Mouse (Mus musculus): ENCODE data around the gene Smim1. TPM values are rescaled to one million over a fixed set of nuclear protein-coding genes. Genes with fewer than 3 reads are reported as not detected.
A peak's percentile ranks its signal among the peaks of the same experiment; 100 is the strongest.

Smim1 gene
- total and polyA plus RNA-seq, 3 experiments: 118 to 219 (median 188) TPM

- peak; percentile 79; the same call in 1 of the 2 replicates for TF ChIP-seq MAZ (IDR thresholded peaks at IDR 0.05; ENCODE audit: low read depth, low read length)
Observed at GRCm38 (mm10) chr4:153974431-153975291, 51.4 kb downstream of the Smim1 start, which contains the start of the genes Dffb and Cep104 (continued).

Other genes starting within 250 kb of the Smim1 start
- gene A430005L14Rik, start 69.0 kb downstream of the Smim1 start, total RNA-seq (2012; rRNA removed): 42.2 and 48.0 TPM in 2 replicates
- gene A430005L14Rik, start 69.0 kb downstream of the Smim1 start, polyA plus RNA-seq (2012; ENCODE audit: insufficient read depth in 1 of 2, insufficient read length in 2 of 2, low read depth in 1 of 2, low replicate concordance in 2 of 2, missing spikeins in 1 of 2): 10 to 100 TPM in 1 of 2 experiments, not detected in 1; 72.8 TPM
- 18.4 and 25.1 TPM in 2 replicates for gene Dffb, start 51.1 kb downstream of the Smim1 start, total RNA-seq (2012; rRNA removed)
- 10 to 100 TPM in 1 of 2 experiments, not detected in 1; 25.2 TPM for gene Dffb, start 51.1 kb downstream of the Smim1 start, polyA plus RNA-seq (2012; ENCODE audit: insufficient read depth in 1 of 2, insufficient read length in 2 of 2, low read depth in 1 of 2, low replicate concordance in 2 of 2, missing spikeins in 1 of 2)
- gene Cep104, start 51.0 kb downstream of the Smim1 start, total RNA-seq (2012; rRNA removed): 8.3 and 8.5 TPM in 2 replicates
- gene Cep104, start 51.0 kb downstream of the Smim1 start, polyA plus RNA-seq (2012; ENCODE audit: insufficient read depth in 1 of 2, insufficient read length in 2 of 2, low read depth in 1 of 2, low replicate concordance in 2 of 2, missing spikeins in 1 of 2): 10 to 100 TPM in 1 of 2 experiments, not detected in 1; 19.9 TPM
- 48.0 and 54.3 TPM in 2 replicates for gene Lrrc47, start 14.5 kb downstream of the Smim1 start, total RNA-seq (2012; rRNA removed)
- 100 to 1,000 TPM in 1 of 2 experiments, not detected in 1; 117 TPM for gene Lrrc47, start 14.5 kb downstream of the Smim1 start, polyA plus RNA-seq (2012; ENCODE audit: insufficient read depth in 1 of 2, insufficient read length in 2 of 2, low read depth in 1 of 2, low replicate concordance in 2 of 2, missing spikeins in 1 of 2)
- gene Ccdc27, start 16.4 kb upstream of the Smim1 start, total RNA-seq (2012; rRNA removed): not detected in 2 replicates
- under 1 TPM in 1 of 2 experiments, not detected in 1; 0.49 TPM for gene Ccdc27, start 16.4 kb upstream of the Smim1 start, polyA plus RNA-seq (2012; ENCODE audit: insufficient read depth in 1 of 2, insufficient read length in 2 of 2, low read depth in 1 of 2, low replicate concordance in 2 of 2, missing spikeins in 1 of 2)
- 0.04 TPM in 1 of 2 replicates, not detected in the other for gene Trp73, start 114.0 kb upstream of the Smim1 start, total RNA-seq (2012; rRNA removed)
- under 1 TPM in 1 of 2 experiments, not detected in 1; 0.03 TPM for gene Trp73, start 114.0 kb upstream of the Smim1 start, polyA plus RNA-seq (2012; ENCODE audit: insufficient read depth in 1 of 2, insufficient read length in 2 of 2, low read depth in 1 of 2, low replicate concordance in 2 of 2, missing spikeins in 1 of 2)
- 41.7 and 49.7 TPM in 2 replicates for gene Wrap73, start 116.1 kb upstream of the Smim1 start, total RNA-seq (2012; rRNA removed)
- gene Wrap73, start 116.1 kb upstream of the Smim1 start, polyA plus RNA-seq (2012; ENCODE audit: insufficient read depth in 1 of 2, insufficient read length in 2 of 2, low read depth in 1 of 2, low replicate concordance in 2 of 2, missing spikeins in 1 of 2): 10 to 100 TPM in 1 of 2 experiments, not detected in 1; 49.7 TPM
- 43.5 and 49.3 TPM in 2 replicates for gene Tprgl, start 134.4 kb upstream of the Smim1 start, total RNA-seq (2012; rRNA removed)
- gene Tprgl, start 134.4 kb upstream of the Smim1 start, polyA plus RNA-seq (2012; ENCODE audit: insufficient read depth in 1 of 2, insufficient read length in 2 of 2, low read depth in 1 of 2, low replicate concordance in 2 of 2, missing spikeins in 1 of 2): 100 to 1,000 TPM in 1 of 2 experiments, 10 to 100 TPM in 1; 67.4 to 163 TPM
- gene Megf6, start 144.5 kb upstream of the Smim1 start, total RNA-seq (2012; rRNA removed): 0.12 TPM in 1 of 2 replicates, not detected in the other
- under 1 TPM in 1 of 2 experiments, not detected in 1; 0.07 TPM for gene Megf6, start 144.5 kb upstream of the Smim1 start, polyA plus RNA-seq (2012; ENCODE audit: insufficient read depth in 1 of 2, insufficient read length in 2 of 2, low read depth in 1 of 2, low replicate concordance in 2 of 2, missing spikeins in 1 of 2)